Mouse (Mus musculus) neural tube, embryonic 10.5 days (tissue): ENCODE measurements around the gene Cap2.

ENCODE experiments used
- DNase-seq: peaks from one replicate; pipeline ENCODE4 v3.0.0-alpha.2; 2017; ENCODE audit warnings: low spot score; ENCODE audit errors: extremely low spot score

Cap2 gene

DNA sequence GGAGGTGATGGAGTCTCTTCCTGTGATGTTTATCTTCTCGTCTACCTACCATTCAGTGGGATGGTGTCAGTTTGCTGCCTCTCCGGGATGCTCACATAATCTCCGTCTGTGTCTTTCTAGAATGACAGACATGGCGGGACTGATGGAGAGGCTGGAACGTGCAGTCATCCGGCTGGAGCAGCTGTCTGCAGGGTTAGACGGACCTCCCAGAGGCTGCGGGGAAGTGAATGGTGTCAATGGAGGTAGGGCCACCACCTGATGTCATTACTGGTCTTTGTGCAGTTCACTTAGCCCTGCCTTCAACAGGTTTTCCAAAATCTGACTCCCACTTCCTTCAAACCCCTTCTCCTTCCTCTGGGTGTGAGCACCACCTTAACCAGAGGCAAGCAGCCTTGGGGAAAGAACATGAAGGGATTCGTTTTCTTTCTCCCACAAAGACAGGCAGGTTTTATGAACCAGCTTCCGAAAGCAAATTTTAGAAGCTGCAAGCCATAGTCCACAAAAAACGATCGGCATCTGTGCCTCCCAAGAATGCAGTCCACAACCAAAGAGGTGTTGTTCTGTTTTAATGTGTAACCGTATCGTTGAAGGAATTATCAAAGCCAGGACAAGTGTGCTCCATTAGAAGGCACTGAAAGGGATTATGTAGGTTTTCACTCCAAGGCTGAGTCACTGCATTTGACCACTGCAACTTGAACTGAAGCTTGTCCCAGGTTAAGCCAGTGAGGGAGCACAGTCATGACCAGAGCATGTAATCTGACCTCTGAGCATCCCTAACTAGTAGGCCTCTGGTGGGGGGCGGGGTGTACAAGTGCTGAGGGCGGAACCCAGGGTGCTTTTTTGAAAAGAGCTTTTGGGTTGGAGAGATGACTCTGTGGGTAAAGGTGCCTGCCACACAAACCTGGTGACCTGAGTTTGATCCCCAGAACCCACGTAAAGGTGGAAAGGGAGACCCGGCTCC, 23.9 kb downstream of the Cap2 start:
- no peak for DNase-seq

DNA sequence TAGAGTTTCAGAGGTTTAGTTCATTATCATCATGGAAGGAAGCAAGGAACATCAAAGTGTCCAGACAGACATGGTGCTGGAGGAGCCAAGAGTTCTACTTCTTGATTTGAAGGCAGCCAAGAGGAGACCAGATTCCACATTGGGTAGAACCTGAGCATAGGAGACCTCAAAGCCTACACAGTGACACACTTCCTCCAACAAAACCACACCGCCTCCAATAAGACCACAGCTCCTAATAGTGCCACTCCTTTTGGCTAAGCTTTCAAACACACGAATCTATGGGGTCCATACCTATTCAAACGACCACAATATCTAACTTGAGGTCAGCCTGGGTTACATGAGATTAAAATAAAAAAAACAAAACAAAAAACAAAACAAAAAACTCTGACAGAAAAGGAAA, 25.0 kb downstream of the Cap2 start:
- no peak for DNase-seq

DNA sequence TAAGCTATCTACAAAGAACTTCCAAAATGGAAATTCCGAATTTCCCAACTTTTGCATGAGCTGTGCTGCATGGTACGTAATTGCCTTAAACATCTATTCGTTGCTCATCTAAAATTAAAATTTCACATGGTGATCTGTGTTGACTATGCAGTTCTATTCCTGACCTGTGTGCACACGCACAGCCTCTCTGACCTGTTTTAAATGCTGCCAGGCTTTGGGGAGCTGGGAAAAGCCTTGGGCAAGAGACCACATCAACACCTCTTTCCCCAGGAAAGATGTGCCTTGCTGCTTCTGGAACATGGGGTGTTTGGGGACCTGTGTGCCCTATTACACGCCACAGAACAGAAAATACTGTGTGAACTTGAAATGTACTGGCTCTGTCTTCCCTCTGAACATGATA, 25.7 kb downstream of the Cap2 start:
- no peak for DNase-seq

DNA sequence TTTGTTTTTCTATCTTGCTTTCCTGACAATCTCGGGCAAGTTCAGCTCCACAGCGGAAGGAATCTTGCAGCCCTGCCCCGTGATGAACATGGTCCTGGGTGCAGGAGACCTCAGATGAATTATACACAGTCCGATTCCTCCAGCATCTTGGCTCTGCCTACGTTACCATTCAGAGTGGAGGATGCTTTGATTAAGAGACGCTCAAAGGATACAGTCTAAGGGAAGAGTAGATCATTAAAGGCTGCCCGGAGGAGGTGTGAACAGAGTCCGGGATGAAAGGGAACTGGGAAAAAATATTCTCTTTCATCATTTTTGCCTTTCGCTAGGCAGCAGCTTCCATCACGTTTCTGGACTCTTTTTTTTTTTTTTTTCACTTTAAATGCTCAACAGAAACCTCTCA, 27.4 kb downstream of the Cap2 start:
- no peak for DNase-seq

DNA sequence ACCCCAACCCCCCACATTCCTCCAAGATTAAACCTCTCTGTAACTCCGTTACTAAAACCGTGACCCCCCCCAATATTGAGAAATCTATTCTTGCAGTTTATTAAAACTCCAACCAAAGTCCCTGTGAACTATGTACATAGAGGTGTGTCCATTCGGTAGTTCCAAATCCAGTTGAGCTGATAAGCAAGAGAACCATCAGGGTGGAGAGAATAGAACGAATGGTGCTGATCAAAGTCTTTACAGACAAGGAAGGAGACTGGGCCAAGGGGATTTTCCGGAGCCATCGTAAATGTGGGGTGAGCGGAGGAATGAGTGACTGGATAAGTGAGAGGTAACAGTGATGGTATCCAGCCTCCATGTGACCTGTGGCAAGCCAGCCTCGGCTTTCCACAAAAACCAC, 28.9 kb downstream of the Cap2 start:
- no peak for DNase-seq

DNA sequence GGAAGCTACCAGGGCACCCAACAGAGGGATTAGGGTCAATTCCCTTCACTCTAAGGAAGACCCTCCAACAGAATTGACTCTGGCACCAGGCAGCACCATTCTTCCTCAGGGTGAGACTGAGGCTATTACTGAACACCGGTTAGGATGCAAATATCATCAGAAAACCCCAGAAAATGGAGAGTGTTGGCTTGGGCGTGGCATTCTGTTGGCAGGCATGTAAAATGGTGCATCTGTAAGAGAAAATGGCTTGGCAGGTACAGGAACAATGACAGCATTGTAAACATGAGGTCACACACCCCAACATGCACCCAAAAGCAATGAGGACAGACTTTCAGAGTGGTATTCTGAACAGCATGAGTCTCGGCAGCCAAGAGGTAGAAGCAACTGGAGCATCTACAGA, 30.0 kb downstream of the Cap2 start:
- DNase-seq = no peak

DNA sequence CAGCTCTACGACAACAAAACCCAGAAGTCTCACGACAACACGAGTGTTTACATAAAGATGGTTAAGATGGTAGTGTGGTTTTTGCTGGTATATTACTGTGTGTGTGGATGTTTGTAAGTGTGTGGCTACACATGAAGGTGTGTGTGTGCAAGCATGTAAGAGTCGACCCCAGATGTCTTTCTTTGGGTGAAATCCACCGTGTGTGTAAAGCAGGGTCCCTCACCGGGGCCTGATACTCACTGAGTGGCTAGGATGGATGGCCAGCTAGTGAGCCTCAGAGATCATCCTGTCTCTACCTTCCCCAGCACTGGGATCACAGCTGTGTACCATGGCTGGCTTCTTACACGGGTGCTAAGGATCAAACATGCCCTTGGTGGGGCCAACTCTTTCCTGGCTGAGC, 30.6 kb downstream of the Cap2 start:
- no peak for DNase-seq

DNA sequence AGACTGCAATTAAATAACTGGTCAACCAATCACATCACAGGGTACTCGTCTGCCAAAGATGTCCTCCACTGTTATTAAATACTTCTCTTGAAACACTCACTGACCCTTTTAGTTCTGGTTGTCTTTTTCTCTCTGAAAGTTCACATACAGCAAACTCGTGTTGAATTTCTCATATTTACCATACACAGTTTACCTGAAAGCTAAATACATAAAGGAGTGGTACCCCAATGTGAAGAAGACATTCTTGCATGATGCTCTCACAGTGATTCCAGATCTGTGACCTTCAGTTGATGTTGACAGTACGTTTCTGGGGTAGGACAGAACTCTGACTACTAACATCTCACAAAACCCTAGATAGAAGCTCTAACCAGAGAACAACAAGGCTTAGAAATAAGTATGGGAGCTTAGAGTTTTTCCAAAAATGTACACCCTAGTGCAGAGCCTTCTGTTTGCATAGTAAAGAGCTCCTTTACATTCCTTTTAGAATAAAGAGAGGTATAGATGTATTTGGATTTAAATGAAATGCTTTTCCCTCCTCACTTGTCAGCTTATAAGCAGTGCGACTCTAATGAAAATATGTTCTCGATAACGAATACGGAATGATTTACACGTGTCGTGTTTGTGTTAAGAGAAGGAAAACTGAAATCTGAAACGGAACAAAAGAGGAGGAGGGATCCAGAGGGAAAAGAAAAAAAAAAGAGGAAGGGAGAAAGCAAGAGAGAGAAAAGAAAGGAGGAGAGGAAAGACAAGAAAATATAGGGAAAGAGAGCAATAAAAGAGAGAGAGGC, 31.9 kb downstream of the Cap2 start:
- DNase-seq = no peak

DNA sequence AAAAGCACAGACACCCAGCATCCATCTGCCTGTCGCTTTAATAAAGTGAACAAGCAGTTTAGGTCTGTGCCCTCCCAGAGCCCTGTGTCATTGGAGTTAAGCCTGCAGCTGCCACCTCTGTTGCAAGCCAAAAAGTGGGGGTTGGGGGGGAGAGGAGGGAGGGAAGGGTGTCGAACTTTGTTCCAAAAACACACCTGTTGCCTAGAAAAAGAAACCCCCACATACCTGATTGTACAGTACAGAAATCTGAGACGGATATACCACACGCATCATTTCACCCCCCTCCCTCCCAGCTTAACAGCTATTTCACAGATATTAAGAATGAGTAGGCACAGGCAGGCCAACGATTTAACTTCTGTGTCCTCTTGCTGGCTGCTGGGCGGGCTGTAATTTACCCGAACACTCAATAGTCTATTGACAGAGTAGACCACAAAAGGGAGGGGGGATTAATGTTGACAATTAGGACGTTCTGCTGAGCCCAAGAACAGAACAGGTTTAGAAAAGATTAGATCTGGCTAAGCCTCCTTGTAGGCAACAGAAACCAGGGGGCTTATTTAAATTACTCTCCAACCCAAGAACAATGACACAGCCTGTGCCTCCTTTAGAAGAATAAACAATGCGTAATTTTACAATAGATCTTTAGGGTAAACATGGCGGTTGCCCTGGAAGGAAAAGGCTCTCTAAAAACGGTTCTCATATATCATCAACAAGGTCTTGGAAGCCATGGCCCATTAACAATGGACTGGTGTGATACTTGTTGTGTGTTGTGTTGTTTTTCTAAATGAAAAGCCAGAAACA, 32.7 kb downstream of the Cap2 start:
- peak; percentile 52 for DNase-seq

DNA sequence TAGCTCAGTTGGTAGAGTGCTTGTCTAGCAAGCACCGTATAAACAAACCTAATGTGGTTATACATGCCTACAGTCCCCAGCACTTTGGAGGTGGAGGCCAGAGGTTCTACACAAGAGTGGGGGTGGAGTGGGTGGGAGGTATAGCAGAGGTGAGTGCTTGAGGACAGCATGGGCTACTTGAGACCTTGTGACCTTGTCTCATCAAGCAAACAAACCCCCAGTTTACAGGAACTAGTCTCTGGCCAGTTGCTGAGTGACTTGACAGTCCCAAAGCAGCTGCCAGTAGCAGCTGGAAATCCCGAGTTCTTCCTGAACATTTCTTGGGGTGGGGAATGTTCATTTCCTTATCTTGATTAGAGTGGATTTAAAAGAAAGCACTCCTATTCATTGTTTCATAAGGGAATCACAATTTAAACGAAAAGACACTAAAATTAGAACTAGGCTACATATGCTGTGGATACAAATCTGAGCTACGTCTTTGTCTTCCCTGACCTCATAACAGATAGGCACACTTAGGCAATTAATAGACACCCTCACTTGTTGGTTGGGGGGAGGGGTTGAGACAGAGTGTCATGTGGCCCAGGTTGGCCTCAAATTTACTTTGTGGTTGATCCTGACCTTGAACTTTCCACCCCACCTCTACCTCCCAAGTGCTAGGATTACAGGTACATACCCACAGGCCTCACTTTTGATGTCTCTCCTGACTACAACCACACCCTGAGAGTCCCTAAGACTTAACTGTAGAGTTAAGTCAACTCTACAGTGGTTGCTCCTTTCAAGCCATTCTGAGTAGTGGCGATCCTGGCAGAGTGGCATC, 33.5 kb downstream of the Cap2 start:
- no peak for DNase-seq

DNA sequence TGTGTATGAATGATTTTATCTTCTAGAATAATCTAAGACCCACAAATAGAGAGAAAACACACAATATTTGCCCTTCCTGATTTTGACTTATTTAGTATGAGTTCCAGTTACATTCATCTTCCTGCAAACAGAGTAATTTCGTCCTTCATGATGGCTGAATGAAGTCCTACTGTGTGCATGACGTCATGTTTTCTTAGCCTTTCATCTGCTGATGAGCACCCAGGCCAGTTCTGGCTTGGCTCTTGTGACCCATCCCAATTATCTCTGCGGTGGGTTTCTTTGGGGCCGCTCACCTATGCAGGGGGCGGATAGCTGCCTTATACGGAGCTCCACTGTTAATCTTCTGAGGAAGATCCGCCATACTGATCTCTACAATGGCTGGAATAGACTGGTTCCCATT, 37.6 kb downstream of the Cap2 start:
- no peak for DNase-seq

DNA sequence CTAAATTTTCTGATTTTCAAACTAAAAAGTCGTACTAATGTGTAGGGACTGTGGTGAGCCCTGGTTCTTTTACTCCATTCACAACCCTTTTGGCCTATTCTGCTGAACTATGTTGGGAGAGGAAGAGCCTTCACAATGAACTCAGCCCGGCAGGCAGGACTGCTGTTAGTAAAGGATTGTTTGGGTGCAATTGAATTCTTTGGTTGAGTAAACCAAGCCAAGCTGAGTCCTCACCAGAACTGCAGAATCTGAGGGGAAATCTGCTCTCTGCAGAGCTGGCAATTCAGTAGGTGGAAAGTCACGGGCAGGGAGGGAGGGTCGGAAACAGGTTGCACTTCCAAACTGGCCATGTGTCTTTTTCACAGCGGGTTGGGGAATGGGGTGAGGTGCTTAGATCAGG, 39.3 kb downstream of the Cap2 start:
- no peak for DNase-seq

DNA sequence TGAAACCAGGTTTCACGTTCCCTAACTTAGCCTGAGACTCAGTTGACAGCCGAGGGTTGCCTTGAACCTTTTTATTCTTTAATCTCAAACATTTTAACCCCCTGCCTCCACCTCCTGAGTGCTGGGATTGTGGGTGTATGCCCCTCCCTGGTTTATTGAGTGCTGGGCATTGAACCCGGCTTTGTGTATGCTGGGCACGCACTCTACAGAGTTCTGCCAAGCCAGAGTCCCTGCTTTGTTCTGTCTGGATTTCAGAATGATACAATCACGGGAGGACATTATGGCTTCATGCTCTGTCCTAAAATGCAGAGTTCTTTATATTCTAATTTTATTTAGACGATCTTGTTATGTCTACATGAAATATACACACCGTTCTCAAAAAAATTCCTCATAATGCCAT, 41.1 kb downstream of the Cap2 start:
- no peak for DNase-seq

DNA sequence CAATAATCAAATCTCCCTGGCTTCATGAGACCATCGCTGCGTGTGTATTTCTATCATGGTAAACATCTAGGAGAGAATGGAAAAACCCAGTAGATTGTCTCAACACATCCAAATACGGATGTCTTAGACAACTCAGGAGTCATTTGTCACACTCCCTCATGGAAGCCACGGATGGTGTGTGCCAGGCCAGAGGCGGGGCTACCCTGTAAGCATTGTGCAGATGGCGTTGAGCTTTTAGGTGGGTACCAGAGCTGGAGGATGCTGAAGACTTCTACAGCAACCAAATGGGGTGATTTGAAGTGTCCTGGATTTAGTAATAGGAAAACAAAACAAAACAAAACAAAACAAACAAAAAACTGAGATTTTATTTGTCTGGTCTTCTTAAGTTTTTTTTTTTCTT, 43.0 kb downstream of the Cap2 start:
- no peak for DNase-seq

DNA sequence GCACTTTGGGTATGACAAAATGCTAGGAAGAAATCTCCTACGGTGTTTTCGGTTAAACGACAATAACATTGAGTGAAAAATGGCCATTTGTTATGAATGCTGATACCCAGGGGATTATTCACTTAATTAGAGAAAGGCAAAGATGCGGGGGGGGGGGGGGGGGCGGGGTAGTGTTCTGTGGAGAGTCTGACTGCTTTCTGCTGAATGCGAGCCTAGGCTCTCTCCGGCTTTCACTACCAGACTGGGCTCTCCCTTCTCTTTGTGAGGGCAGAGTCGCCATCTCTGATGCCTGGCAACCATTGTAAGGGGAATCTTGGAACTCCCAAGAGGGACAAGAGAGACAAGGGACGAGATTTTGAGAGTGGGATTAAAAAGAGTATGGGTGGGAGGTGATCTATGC, 43.4 kb downstream of the Cap2 start:
- peak; percentile 25 for DNase-seq

DNA sequence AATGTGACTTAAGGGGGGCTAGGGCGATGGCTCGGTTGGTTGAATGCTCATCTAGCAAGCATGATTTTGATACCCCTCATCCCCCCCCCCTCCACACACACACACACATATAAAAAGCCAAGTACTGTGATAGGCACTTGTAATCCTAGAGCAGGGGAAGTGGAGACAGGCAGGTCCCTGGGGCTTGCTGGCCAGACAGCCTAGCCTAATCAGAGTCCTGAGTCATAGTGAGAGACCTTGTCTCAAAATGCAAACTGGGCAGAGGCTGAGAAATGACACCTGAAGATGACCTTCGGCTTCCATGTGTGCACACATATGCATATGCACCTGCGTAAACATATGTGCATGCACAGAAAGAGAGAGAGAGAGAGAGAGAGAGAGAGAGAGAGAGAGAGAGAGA, 45.2 kb downstream of the Cap2 start:
- no peak for DNase-seq

DNA sequence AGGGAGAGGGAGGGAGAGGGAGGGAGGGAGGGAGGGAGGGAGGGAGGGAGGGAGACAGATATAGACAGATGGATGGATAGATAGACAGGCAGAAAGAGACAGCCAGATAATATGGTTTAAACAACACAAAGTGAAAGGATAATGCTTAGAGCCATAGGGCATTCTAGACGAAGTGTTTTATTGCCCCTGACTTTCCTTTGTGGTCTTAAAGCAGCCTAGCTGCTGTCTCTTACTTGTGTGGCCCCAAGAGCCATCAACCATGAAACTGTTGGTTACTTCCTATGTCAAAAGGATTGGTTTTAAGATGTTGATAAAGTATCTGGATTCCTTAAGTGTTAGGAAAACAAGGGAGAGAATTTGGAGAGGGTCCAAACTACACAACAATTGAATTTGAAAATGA, 45.6 kb downstream of the Cap2 start:
- DNase-seq = no peak

DNA sequence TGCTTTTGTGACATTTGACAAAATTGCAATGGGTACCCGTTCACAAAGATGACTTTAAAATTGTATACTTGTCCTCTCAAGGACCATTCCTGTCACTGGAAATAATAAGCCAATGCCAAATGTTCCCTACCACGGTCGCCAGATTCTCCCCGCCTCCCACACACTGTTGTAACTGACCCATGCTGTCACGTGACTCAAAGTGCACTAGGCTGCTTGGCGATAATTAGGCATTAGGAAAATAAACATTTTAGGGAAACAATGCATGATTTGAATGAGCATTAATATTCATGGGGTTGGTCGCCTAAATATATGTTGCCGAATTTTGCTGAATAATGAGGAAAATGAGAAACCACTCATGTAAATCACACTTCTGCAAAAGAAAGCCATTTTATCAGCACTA, 46.5 kb downstream of the Cap2 start:
- no peak for DNase-seq

DNA sequence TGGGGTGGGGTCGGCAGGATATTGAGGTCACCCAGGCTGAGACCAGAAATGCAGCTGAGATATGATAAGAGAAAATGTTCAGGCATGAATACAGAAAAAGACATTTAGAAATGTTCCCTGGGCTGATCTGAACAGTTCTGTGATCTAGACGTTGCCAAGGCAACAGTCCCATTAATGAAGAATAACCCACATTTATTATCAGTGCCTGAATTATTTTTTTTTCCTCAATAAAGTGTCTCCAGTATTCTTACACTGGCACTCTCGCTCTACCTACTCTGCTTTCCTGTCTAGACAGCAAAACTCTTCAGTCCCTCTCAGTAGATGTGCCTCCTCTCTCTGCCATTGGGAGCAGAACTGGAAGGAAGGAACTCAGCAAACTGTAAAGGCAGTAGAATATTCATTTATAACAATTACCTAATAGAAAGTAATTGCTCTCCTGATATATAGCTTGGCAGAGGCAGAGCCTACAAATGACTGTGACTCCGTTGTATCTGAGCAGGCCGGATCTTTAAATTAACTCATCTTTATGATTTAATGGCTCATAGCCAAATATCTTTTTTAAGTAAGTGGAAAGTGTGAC, 47.0 kb downstream of the Cap2 start:
- no peak for DNase-seq

DNA sequence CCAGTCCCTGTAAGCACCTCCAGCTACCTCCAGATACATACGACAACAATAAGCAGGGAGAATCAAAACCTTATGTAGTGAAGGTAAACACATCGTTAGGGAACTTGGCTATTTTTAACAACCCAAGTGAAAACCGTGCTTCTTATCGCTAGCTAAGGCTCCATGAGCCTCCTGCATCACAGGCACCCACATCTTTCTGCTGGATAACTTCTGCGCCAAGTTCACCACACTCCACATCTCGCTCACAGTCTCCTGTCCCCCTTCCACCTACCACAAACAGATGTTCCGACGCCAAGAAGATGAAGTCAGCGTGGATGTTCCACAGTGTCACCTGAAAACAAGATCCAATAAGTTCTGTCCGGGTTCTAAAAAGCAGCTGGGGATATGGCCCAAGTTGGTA, 49.0 kb downstream of the Cap2 start:
- no peak for DNase-seq

DNA sequence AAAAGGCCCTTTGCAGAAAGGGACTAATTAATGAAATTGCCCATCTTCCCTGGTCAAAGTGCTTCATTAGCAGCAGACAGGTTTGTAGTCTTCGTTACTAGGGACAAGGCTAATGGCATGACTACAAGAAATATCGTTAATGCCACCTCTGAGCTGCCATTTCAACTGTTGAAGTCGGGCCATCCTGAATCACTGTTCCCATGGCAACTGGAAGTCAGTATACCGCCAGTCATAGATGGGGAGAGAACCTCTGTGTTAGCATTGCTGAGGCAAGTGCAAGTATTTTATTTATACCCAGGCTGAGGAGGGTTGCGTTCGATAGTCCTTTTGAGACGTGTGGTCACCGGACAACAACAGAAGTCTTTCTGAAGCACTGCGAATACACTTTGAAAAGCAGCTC, 53.1 kb downstream of the Cap2 start:
- no peak for DNase-seq
